Mouse (Mus musculus): ENCODE measurements around the gene Ociad2. TPM values are rescaled to one million over a fixed set of nuclear protein-coding genes. Genes with fewer than 3 reads are reported as not detected.
A peak's percentile ranks its signal among the peaks of the same experiment; 100 is the strongest.

The Ociad2 gene
- polyA plus RNA-seq, 3 experiments from 2014 or later, result 0.32 to 2.7 (median 1.2) TPM

DNA sequence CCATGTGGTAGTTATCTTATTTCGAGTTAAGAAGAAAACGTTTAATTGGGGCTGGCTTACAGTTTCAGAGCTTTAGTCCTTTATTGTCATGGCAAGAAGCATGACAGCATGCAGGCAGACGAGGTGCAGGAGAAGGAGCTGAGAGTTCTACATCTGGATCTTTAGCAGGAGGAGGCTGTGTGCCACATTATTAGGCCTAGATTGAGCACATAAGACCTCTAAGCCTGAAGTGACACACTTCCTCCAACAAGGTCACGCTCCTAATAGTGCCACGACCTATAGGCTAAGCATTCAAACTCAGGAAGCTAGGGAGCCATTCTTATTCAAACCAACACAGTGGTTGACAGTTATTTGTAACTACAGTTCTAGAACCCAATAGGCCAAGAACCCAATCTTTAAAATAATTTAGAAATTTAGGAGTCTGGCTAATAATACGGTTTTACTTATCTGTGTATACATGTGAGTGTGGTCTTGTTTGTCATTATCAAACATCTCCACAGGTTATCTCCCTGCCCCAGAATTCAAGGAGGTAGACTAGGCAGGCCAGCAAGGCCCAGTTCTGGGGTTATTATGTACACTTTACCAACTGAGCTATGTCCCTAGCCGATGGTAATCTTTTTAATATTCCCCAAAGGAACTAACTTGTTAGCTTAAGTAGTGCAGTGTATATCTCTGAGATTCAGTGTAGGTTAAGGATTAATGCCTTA is 39.1 kb downstream of the Ociad2 start:
- ATAC-seq, result no peak

DNA sequence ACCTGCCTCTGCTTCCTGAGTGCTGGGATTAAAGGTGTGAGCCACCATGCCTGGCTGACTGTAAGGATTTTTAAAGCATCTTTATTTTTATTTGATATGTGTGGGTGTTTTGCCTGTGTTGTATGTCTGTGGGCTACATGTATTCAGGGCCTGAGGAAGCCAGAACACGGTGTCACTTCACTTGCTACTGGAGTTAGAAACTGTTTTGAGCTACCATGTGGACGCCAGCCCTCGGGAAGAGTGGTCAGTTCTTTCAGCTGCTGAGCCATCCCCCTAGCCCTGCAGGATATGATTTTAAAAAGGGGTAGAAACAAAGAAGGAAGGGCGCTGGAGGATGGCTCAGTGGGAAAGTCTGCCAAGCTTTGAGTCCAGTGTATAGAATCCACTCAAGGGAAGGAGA is 44.9 kb downstream of the Ociad2 start:
- no peak for ATAC-seq

DNA sequence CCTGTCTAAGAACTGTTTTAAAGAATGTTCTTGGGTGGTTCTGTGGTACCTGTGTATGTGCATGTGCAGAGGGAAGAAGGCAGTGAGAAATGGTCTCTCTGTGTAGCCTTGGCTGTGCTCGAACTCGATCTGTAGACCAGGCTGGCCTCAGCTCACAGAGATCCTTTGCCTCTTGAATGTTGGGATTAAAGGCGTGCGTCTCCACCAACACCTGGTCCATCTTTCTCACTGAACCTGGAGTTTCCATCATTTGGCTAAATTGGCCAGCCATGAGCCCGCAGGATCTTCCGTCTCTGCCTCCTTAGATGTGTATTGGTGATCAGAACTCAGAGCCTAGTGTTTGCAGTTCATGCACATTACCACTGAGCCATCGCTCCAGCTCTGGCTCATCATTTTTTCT is 45.8 kb downstream of the Ociad2 start:
- no peak for ATAC-seq

DNA sequence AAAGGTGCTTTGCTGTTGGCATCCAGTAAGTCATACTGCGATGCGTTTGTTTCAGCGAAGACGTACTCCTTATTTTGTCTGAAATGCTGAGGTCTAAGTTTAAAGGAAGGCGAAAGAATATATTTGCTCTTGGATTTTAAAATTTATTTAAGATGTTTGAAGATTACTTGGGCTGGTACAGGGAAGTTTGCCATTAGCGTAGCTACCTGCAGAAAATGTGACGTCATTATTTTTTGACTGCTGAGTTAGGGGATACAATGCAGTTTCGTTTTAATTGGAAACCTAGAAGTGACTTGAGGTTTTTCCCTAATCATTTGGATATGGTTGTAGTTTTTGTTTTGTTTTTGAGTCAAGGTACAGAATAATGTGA is 47.4 kb downstream of the Ociad2 start:
- ATAC-seq, result peak; percentile 48

DNA sequence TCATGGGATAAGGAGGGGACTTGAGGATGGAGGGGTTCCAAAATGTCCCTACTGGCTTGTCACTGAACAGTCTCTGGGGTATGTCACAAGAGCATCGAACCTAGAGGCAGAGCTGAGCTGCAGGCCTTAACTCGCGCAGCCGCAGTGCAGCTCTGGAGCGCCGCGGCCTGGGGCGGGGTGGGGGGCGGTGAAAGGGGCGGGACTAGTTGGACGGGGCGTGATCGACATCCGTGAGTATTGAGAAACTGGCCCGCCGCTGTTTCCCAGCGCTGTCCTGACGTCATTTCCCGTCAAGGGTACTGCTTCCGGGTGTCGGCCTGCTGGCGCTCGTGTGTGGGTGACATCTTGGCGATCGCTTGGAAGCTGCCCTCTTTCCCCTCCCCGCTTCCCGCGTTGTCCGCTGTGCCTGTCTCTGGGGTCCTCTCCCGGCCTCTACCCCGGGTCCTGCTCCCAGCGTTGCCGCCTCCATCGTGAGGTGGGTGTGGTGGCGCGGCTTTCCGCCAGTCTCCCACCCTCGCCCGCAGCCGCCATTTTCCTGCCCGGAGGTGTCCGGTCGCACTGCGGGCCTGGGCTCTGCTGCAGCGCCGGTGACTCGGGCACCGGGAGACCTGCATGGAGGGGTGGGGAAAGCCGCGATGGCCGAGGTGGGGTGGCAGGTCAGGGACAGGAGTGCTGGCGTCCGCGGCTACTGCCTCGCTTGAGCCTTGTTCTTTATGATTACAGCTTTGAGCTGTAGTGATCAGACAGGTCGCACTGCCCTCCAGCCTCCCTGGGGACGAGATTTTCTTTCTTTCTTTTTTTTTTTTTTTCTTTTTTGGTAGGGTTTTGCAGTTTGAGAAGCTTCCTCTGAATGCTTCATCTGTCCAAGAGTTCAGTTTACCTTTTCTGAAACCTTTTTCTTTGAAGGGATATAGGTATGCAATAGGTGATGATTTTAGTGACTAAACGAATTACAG is 48.0 kb downstream of the Ociad2 start, which contains the start of gene Ociad1:
Gene Ociad1 (plus strand): TSS at position 283 of the 956 bp plus-strand sequence.
- peak; percentile 98 for ATAC-seq

DNA sequence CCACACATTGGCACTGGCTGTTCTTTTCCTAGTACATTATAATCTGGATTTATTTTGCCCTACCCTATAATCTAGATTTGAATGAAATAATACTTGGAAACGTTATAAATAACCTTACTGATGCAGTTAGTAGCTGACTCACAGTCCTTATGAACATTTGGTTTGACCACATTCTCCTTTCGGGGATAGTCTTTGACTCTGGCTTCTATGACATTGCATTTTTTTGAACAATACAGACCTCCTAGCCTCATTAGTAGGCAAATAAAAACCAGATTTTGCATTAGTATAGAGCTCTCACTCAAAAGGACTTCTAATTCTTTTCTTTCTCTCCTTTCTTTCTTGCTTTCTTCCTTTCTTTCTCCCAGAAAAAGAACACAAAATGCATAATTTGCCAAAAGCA is 50.9 kb downstream of the Ociad2 start:
- no peak for ATAC-seq

DNA sequence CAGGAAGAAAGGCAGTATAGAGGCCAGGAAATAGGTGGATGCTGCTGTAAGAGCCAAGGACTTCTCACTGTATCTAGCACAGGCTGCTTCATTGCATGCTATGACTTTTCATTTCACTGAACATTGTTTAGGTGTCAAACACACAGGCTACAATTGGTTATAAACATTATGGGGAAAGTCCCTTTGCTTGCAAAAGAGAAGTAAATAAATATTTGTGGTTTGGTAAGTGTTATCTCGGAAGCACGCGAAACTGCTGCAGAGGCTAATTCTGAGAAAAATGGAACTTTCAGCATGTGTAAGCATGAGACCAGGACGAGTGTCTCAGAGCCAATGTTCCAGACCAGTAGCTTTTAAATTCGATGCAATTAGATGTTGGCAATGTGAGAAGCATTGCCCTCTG is 54.2 kb downstream of the Ociad2 start:
- peak; percentile 87 for ATAC-seq

DNA sequence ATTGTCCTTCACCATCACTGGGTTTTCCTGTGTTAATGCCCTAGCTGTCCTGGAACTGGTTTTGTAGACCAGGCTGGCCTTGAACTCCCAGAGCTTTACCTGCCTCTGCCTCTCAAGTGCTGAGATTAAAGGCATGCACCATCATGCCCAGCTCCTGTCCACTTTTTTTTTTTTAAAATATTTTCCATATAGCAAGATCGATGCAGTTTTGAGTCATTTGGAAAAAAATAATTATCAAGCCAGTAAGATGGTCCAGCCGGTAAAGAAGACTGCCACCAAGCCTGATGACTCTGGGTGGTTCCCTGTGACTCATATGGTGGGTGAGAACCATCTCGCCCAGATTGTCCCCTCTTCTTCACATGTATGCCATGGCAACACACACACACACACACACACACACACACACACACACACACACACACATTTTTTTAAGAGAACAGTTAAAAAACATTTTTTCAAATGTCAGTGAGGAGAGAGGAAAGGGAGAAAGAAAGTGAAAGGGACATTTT is 55.3 kb downstream of the Ociad2 start:
- ATAC-seq, result peak; percentile 51

DNA sequence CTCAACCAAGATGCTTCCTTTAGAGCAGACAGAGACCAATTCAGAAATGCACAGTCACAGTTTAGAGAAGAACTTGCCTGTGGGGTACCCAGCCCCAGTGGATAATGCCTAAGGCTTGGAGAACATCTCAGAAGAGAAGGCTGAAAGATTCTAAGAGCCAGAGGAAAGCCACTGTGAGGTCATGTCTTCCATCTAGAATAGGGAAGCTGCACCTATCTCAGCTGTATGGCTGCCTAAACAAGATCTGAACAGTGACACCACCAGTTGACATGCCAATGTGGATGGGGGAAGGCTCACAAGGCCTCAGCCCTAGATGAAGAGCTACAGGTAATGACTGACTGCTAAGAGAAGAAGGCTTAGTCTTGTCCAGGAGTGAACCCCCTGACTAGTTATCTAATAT is 56.8 kb downstream of the Ociad2 start:
- no peak for ATAC-seq

DNA sequence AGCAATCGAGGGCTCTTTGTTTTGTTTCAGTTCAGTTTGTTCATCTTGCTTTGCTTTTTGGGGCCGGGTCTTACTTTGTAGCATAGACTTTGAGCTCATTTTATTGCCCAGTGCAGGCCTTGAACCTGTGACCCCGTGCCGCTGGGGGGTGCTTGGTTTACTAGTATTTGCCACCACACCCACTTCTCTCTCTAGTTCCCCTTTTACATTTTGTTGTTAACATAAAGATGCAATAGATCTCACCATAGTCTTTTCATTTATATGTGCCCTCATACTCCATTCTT is 60.3 kb downstream of the Ociad2 start:
- no peak for ATAC-seq

DNA sequence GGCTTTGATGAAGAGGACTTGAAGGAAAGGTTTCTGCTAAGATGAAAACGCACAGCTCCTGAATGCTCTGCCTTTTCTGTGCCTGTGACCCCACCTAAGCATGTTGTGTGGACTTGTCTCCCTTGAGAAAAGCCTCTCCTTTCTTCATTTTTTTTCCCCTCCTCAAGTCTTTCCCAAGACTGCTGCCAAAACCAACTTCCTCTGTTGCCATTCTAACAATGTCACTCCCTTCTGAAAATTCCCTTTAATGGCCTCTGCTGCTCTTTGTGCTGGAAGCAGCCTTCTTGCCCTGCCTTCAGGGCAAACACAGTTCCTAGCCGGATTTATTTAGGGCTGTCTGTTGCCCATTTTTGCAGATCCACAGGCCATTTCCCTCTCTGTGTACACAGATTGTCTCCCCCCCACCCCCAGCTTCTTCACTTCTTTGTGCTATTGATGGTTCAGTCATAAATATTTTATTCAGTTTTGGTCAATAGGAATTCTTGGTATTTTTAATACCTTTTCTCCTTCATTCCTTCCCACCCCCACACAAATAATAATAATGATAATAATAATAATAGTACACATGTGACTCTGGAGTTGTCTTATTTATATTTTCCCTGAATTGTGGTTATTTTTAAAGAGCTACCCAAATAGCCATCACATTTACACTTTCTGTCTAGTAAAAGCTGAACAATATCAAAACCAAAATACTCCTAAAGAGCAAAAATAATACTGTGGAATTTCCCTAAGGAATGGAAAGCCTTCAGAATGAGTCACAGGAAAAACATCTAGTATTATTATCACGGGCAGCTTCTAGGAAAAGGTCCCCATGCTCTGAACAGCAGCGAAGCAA is 60.9 kb downstream of the Ociad2 start:
- ATAC-seq, result no peak

DNA sequence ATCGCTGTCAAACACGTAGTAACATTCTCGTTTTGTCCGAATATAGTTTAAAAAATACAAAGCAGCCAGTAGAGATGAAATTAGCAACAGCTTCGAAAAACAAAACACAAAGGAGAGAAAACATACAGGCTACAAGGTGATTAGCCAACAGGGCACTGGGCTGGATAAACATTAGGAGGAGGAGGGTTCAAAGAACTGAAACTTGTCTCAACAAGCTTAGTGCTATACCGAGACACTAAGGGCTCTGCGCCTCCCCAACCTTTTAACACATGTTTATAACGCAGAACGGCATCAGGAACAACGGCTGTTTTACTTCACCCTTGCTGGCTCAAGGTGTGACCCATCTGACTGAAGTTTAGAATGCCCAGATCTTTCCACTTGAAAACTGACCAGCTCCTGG is 61.6 kb downstream of the Ociad2 start:
- no peak for ATAC-seq

DNA sequence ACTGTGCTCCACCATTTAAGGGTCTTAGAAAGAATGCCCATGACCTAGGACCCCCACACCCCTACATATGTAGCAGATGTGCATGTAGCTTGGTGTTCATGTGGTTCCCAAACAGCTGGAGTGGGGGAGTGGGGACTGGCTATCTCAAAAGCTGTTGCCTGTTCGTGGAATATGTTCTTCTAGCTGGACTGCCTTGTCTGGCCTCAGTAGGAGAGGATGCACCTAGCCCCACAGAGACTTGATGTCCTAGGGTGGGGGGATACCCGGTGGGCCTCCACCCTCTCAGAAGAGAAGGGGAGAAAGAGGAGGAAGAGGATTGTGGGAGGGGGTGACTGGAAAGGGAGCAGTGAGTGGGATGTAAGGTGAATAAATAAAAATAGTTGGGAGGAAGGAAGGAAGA is 65.9 kb downstream of the Ociad2 start:
- ATAC-seq, result no peak

DNA sequence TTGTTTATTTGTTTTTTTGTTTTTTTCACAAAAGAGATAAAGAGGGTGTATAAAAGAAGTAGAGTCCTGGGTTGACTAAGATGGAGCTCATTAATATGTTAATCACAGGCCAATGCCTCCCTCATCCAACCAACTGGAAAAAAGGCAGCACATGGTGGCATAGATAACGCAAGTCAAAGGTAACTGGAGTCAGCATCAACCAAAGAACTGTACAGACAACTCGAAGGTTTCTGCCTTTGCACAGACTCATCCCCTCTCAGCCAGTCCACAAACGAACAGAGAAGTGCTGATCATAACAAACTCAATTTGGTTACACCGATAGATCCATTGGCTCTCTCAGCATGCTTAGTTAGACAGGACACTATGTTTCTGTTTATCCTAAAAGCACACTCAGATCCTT is 67.7 kb downstream of the Ociad2 start:
- ATAC-seq, result no peak

Other genes starting within 250 kb of the Ociad2 start
- 100 to 1,000 TPM in 2 of 3 experiments, 10 to 100 TPM in 1; 87.2 to 121 (median 114) TPM for gene Fryl, start 84.4 kb downstream of the Ociad2 start, polyA plus RNA-seq (2017; shearing (Covaris generic))
- 100 to 1,000 TPM; 141 to 209 (median 183) TPM for gene Ociad1, start 48.2 kb downstream of the Ociad2 start, polyA plus RNA-seq (2017; shearing (Covaris generic))
- gene Cwh43, start 65.0 kb upstream of the Ociad2 start, polyA plus RNA-seq (2017; shearing (Covaris generic)), result not detected
- gene Dcun1d4, start 140.0 kb upstream of the Ociad2 start, polyA plus RNA-seq (2017; shearing (Covaris generic)), result 10 to 100 TPM; 13.4 to 16.6 (median 14.3) TPM